Comparison of ENCODE assay signal across 20 mouse cellular contexts in genomic region chr11:83717042-83717665, GRCm38 (mm10). TPM values are rescaled to one million over a fixed set of nuclear protein-coding genes. Genes with fewer than 3 reads are reported as not detected.
DNase-seq lines count a peak whose midpoint lies in the region; ATAC-seq and TF ChIP-seq lines count a peak whose summit lies in the region.
"Had no signal": no experiment of that assay in that cellular context is flagged by ENCODE, and none has a peak within 500 bp of the region (broad histone marks: within the 10 kb centered on the region; RNA-seq: fewer than 3 reads in every experiment).

No protein-coding gene starts in this region.

- peak; percentile 30 for DNase-seq in lung, postnatal 0 days (ENCODE audit: low spot score)
- DNase-seq in lung, postnatal 14 days, result no peak
- peak; percentile 61 for DNase-seq in adrenal gland, adult 2 months
- DNase-seq in liver, result no peak
- no peak for DNase-seq in thymus, postnatal 36 days
- DNase-seq: cerebellum, adult 9-10 months; embryo, embryonic 11 days; midbrain, embryonic 14.5 days; retina, postnatal 1 day had no signal

- no peaks in the 10 kb centered on the region for H3K4me1 ChIP-seq in lung, postnatal 0 days (ENCODE audit: insufficient read depth, low read depth, low read length)
- H3K4me1 ChIP-seq in intestine, postnatal 0 days (replicated peaks; ENCODE audit: control insufficient read depth, insufficient read depth, low read length), result no peaks in the 10 kb centered on the region
- H3K4me1 ChIP-seq: hindbrain, embryonic 12.5 days; intestine, embryonic 15.5 days; limb, embryonic 15.5 days; lung, embryonic 15.5 days; neural tube, embryonic 13.5 days had no signal

- H3K4me3 ChIP-seq in lung, postnatal 0 days (ENCODE audit: low read depth, low read length), result no peak overlapping the region
- no peak overlapping the region for H3K4me3 ChIP-seq in intestine, postnatal 0 days (ENCODE audit: low read depth, low read length)
- H3K4me3 ChIP-seq: hindbrain, embryonic 12.5 days; intestine, embryonic 15.5 days; limb, embryonic 15.5 days; lung, embryonic 15.5 days; neural tube, embryonic 13.5 days had no signal

- no peak for TF ChIP-seq CTCF in lung, postnatal 0 days (IDR thresholded peaks at IDR 0.05)
- TF ChIP-seq CTCF in intestine, postnatal 0 days (IDR thresholded peaks at IDR 0.05; ENCODE audit: low read depth), result no peak

- no peaks in the 10 kb centered on the region for H3K9me3 ChIP-seq in lung, postnatal 0 days (ENCODE audit: low read length)
- H3K9me3 ChIP-seq in intestine, postnatal 0 days (ENCODE audit: control insufficient read depth), result no peaks in the 10 kb centered on the region
- H3K9me3 ChIP-seq: hindbrain, embryonic 12.5 days; intestine, embryonic 15.5 days; limb, embryonic 15.5 days; lung, embryonic 15.5 days; neural tube, embryonic 13.5 days had no signal

- TF ChIP-seq EP300 in lung, postnatal 0 days (IDR thresholded peaks at IDR 0.05), result no peak

- no peak overlapping the region for H3K9ac ChIP-seq in lung, postnatal 0 days (replicated peaks; ENCODE audit: low read depth)
- H3K9ac ChIP-seq in intestine, postnatal 0 days (ENCODE audit: low read depth, low read length), result no peak overlapping the region
- H3K9ac ChIP-seq: hindbrain, embryonic 12.5 days; intestine, embryonic 15.5 days; limb, embryonic 15.5 days; lung, embryonic 15.5 days; neural tube, embryonic 13.5 days had no signal

- 75% methylated on average over 6 of the region's 6 CpGs for WGBS in lung, postnatal 0 days
- 81% methylated on average over 6 of the region's 6 CpGs for WGBS in intestine, postnatal 0 days

- no peak overlapping the region for H3K4me2 ChIP-seq in lung, postnatal 0 days (replicated peaks; ENCODE audit: low read depth, low read length)
- no peak overlapping the region for H3K4me2 ChIP-seq in intestine, postnatal 0 days (replicated peaks; ENCODE audit: low read depth)
- H3K4me2 ChIP-seq: hindbrain, embryonic 12.5 days; intestine, embryonic 15.5 days; limb, embryonic 15.5 days; lung, embryonic 15.5 days; neural tube, embryonic 13.5 days had no signal

- no peaks in the 10 kb centered on the region for H3K27me3 ChIP-seq in lung, postnatal 0 days (replicated peaks; ENCODE audit: insufficient read depth, low read length)
- H3K27me3 ChIP-seq in intestine, postnatal 0 days (replicated peaks; ENCODE audit: control insufficient read depth, insufficient read depth, low read length), result no peaks in the 10 kb centered on the region
- H3K27me3 ChIP-seq: hindbrain, embryonic 12.5 days; intestine, embryonic 15.5 days; limb, embryonic 15.5 days; lung, embryonic 15.5 days; neural tube, embryonic 13.5 days had no signal

- no peaks in the 10 kb centered on the region for H3K36me3 ChIP-seq in lung, postnatal 0 days (ENCODE audit: insufficient read depth, low read length)
- H3K36me3 ChIP-seq in intestine, postnatal 0 days (ENCODE audit: control insufficient read depth, insufficient read depth), result no peaks in the 10 kb centered on the region
- H3K36me3 ChIP-seq: hindbrain, embryonic 12.5 days; intestine, embryonic 15.5 days; limb, embryonic 15.5 days; lung, embryonic 15.5 days; neural tube, embryonic 13.5 days had no signal

- ATAC-seq in lung, postnatal 0 days, result no peak
- ATAC-seq in granulocyte monocyte progenitor cell, adult 5-6 weeks (replicated peaks; ENCODE audit: poor library complexity, severe bottlenecking), result peak; percentile 81
- ATAC-seq in intestine, postnatal 0 days, result no peak
- ATAC-seq: intestine, embryonic 15.5 days had no signal

- no peak overlapping the region for H3K27ac ChIP-seq in lung, postnatal 0 days (ENCODE audit: low read length)
- H3K27ac ChIP-seq in intestine, postnatal 0 days (ENCODE audit: low read depth, low read length), result no peak overlapping the region
- H3K27ac ChIP-seq: hindbrain, embryonic 12.5 days; intestine, embryonic 15.5 days; limb, embryonic 15.5 days; lung, embryonic 15.5 days; neural tube, embryonic 13.5 days had no signal

RNA-seq across cellular contexts. Expression of gene Wfdc18, which starts 8.3 kb away (rescaled TPM):
- polyA plus RNA-seq in lung, postnatal 0 days (2015; fragmentation: Nextera tagmentation; extraction: Ambion mirVana), result 11.4 TPM in 1 of 2 replicates, not detected in the other
- total RNA-seq in adrenal gland, adult 2 months (2021), result not detected
- not detected in 2 replicates for polyA plus RNA-seq in adrenal gland, adult 2 months (2012; rRNA removed)
- total RNA-seq in granulocyte monocyte progenitor cell, adult 5-6 weeks (2014; fragmentation: Nextera tagmentation), result not detected in 2 replicates
- not detected in 2 replicates for total RNA-seq in granulocyte monocyte progenitor cell, adult 5-6 weeks (2017)
- polyA plus RNA-seq in intestine, postnatal 0 days (2015; fragmentation: Nextera tagmentation; extraction: Ambion mirVana), result 1.1 and 3.2 TPM in 2 replicates
- total RNA-seq: gastrocnemius, postnatal 4 days had no signal
- polyA plus RNA-seq: hindbrain, embryonic 12.5 days; midbrain, embryonic 14.5 days; neural tube, embryonic 13.5 days; testis, adult 2 months had no signal

RNA-seq across cellular contexts. Expression of gene Wfdc17, which starts 13.4 kb away (rescaled TPM):
- polyA plus RNA-seq in lung, postnatal 0 days (2015; fragmentation: Nextera tagmentation; extraction: Ambion mirVana), result 27.1 and 33.5 TPM in 2 replicates
- 1 to 10 TPM; 2.6 to 4.7 TPM for total RNA-seq in adrenal gland, adult 2 months (2021)
- 0.51 and 0.71 TPM in 2 replicates for polyA plus RNA-seq in adrenal gland, adult 2 months (2012; rRNA removed)
- 8.9 TPM in 1 of 2 replicates, not detected in the other for total RNA-seq in granulocyte monocyte progenitor cell, adult 5-6 weeks (2014; fragmentation: Nextera tagmentation)
- 1.2 TPM in 1 of 2 replicates, not detected in the other for total RNA-seq in granulocyte monocyte progenitor cell, adult 5-6 weeks (2017)
- polyA plus RNA-seq in intestine, postnatal 0 days (2015; fragmentation: Nextera tagmentation; extraction: Ambion mirVana), result 5.6 and 7.5 TPM in 2 replicates
- total RNA-seq: layer of hippocampus, adult 18-20 months had no signal
- polyA plus RNA-seq: neural tube, embryonic 13.5 days had no signal

RNA-seq across cellular contexts. Expression of gene Wfdc21, which starts 29.6 kb away (rescaled TPM):
- 13.8 and 16.6 TPM in 2 replicates for polyA plus RNA-seq in lung, postnatal 0 days (2015; fragmentation: Nextera tagmentation; extraction: Ambion mirVana)
- 1 to 10 TPM in 1 of 2 experiments, not detected in 1; 1.0 TPM for total RNA-seq in adrenal gland, adult 2 months (2021)
- polyA plus RNA-seq in adrenal gland, adult 2 months (2012; rRNA removed), result 5.2 and 5.8 TPM in 2 replicates
- total RNA-seq in granulocyte monocyte progenitor cell, adult 5-6 weeks (2014; fragmentation: Nextera tagmentation), result 15.7 and 47.5 TPM in 2 replicates
- 28.0 and 70.7 TPM in 2 replicates for total RNA-seq in granulocyte monocyte progenitor cell, adult 5-6 weeks (2017)
- polyA plus RNA-seq in intestine, postnatal 0 days (2015; fragmentation: Nextera tagmentation; extraction: Ambion mirVana), result not detected in 2 replicates
- total RNA-seq: layer of hippocampus, adult 18-20 months; left cerebral cortex, adult 8-10 months had no signal
- polyA plus RNA-seq: hindbrain, embryonic 12.5 days; intestine, embryonic 15.5 days; midbrain, embryonic 14.5 days; neural tube, embryonic 13.5 days had no signal

RNA-seq across cellular contexts. Expression of gene Heatr6, which starts 36.3 kb away (rescaled TPM):
- polyA plus RNA-seq in lung, postnatal 0 days (2015; fragmentation: Nextera tagmentation; extraction: Ambion mirVana), result 11.8 and 13.7 TPM in 2 replicates
- total RNA-seq in adrenal gland, adult 2 months (2021), result 10 to 100 TPM; 11.8 to 12.6 TPM
- polyA plus RNA-seq in adrenal gland, adult 2 months (2012; rRNA removed), result 21.3 and 22.7 TPM in 2 replicates
- 10.4 and 30.5 TPM in 2 replicates for total RNA-seq in granulocyte monocyte progenitor cell, adult 5-6 weeks (2014; fragmentation: Nextera tagmentation)
- total RNA-seq in granulocyte monocyte progenitor cell, adult 5-6 weeks (2017), result 8.9 and 17.8 TPM in 2 replicates
- 7.7 and 11.5 TPM in 2 replicates for polyA plus RNA-seq in intestine, postnatal 0 days (2015; fragmentation: Nextera tagmentation; extraction: Ambion mirVana)

RNA-seq across cellular contexts. Expression of gene Ccl4, which starts 54.8 kb away (rescaled TPM):
- polyA plus RNA-seq in lung, postnatal 0 days (2015; fragmentation: Nextera tagmentation; extraction: Ambion mirVana), result 1.7 and 15.8 TPM in 2 replicates
- under 1 TPM in 1 of 2 experiments, not detected in 1; 0.97 TPM for total RNA-seq in adrenal gland, adult 2 months (2021)
- polyA plus RNA-seq in adrenal gland, adult 2 months (2012; rRNA removed), result 2.0 and 3.0 TPM in 2 replicates
- total RNA-seq in granulocyte monocyte progenitor cell, adult 5-6 weeks (2014; fragmentation: Nextera tagmentation), result 2.1 TPM in 1 of 2 replicates, not detected in the other
- total RNA-seq in granulocyte monocyte progenitor cell, adult 5-6 weeks (2017), result 15.2 and 26.9 TPM in 2 replicates
- 0.56 and 0.64 TPM in 2 replicates for polyA plus RNA-seq in intestine, postnatal 0 days (2015; fragmentation: Nextera tagmentation; extraction: Ambion mirVana)
- total RNA-seq: layer of hippocampus, adult 18-20 months had no signal
- polyA plus RNA-seq: testis, adult 2 months had no signal

Comparison
In these comparisons a context has a peak if more than half of its experiments do, and no peak if none do; other contexts are left out.
1. DNase-seq: peak in lung, postnatal 0 days (single experiment) and adrenal gland, adult 2 months (single experiment); none in lung, postnatal 14 days (single experiment), liver (single experiment) and thymus, postnatal 36 days (0 of 2).